ENCODE assay signal across 27 mouse cellular contexts in the genomic region with DNA sequence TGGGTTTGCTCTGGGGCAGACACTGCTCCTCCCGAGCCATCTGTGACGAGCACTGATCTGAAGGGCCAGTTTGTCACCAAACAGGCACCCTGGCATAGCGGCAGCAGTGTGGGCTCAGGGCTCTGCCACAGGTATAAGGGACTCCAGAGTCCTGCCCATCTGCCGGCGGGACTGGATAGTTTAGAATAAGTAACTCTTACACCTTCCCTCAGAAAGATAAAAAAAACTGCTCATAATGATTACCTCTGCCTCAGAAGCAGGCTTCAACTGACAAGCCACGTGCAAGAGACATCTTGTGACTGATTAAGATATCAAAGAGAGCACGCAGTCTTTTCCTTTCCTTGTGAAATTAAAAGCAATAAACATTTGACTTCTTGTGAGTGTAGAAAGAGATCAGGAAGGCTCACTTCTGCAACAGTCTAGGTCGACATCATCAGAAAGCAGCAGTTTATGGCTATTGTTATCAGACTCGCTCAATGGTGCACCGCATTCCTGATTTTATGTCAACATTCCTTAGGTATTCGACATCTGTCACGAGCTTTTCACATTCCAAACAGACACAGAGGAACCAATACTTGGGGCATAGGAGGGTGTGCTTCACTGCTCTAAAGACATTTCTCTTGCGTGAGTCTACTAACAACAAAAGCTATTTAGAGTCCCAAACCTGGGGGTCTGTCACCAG. TPM values are rescaled to one million over a fixed set of nuclear protein-coding genes. Genes with fewer than 3 reads are reported as not detected.
A peak's percentile ranks its signal among the peaks of the same experiment; 100 is the strongest.
DNase-seq lines count a peak whose midpoint lies in the region; ATAC-seq and TF ChIP-seq lines count a peak whose summit lies in the region.
"Had no signal": no experiment of that assay in that cellular context is flagged by ENCODE, and none has a peak within 500 bp of the region (broad histone marks: within the 10 kb centered on the region; RNA-seq: fewer than 3 reads in every experiment).

No protein-coding gene starts in this region.

- H3K4me3 ChIP-seq in lung, postnatal 0 days (ENCODE audit: low read depth, low read length) = no peak overlapping the region
- no peak overlapping the region for H3K4me3 ChIP-seq in embryonic fibroblast, embryonic 13.5 days (ENCODE audit: insufficient read depth, low read length)
- no peak overlapping the region for H3K4me3 ChIP-seq in intestine, postnatal 0 days (ENCODE audit: low read depth, low read length)
- no peak overlapping the region for H3K4me3 ChIP-seq in heart, embryonic 11.5 days (ENCODE audit: low read depth, low read length)
- H3K4me3 ChIP-seq: embryonic facial prominence, embryonic 13.5 days; forebrain, embryonic 13.5 days; heart, embryonic 13.5 days had no signal

- ATAC-seq in lung, postnatal 0 days = peak; percentile 36; the same call in 1 of the 2 replicates
- ATAC-seq in intestine, postnatal 0 days = peak; percentile 78
- ATAC-seq in heart, embryonic 11.5 days (replicated peaks; ENCODE audit: insufficient number of reproducible peaks, low FRiP score, low TSS enrichment) = no peak
- ATAC-seq: activated CD4-positive, CD25-positive, alpha-beta regulatory T cell, adult 4 months; forebrain, embryonic 13.5 days; forebrain, postnatal 0 days; hindbrain, embryonic 16.5 days had no signal

- no peaks in the 10 kb centered on the region for H3K9me3 ChIP-seq in lung, postnatal 0 days (ENCODE audit: low read length)
- H3K9me3 ChIP-seq in intestine, postnatal 0 days (ENCODE audit: control insufficient read depth) = no peaks in the 10 kb centered on the region
- H3K9me3 ChIP-seq in heart, embryonic 11.5 days (replicated peaks; ENCODE audit: control insufficient read depth, low read length) = no peaks in the 10 kb centered on the region
- H3K9me3 ChIP-seq: embryonic facial prominence, embryonic 13.5 days; forebrain, embryonic 13.5 days; heart, embryonic 13.5 days had no signal

- no peak overlapping the region; the same call in 1 of the 2 replicates for H3K27ac ChIP-seq in lung, postnatal 0 days (ENCODE audit: low read length)
- peak overlapping the region; percentile 43; the same call in 1 of the 2 replicates for H3K27ac ChIP-seq in embryonic fibroblast, embryonic 13.5 days (ENCODE audit: insufficient read depth, low read length)
- H3K27ac ChIP-seq in intestine, postnatal 0 days (ENCODE audit: low read depth, low read length) = peak overlapping the region; percentile 79
- H3K27ac ChIP-seq in heart, embryonic 11.5 days (ENCODE audit: low read depth, low read length) = no peak overlapping the region
- H3K27ac ChIP-seq: embryonic facial prominence, embryonic 13.5 days; forebrain, embryonic 13.5 days; heart, embryonic 13.5 days had no signal

- DNase-seq in lung, postnatal 0 days (ENCODE audit: low spot score) = peak; percentile 31
- no peak for DNase-seq in lung, postnatal 25 days (ENCODE audit: low spot score)
- DNase-seq in layer of hippocampus, postnatal 10 days (ENCODE audit: low spot score in 2 of 2) = no peak
- DNase-seq in layer of hippocampus, adult 9-10 months (ENCODE audit: low spot score) = no peak
- no peak for DNase-seq in kidney, postnatal 36 days
- DNase-seq: adrenal gland, postnatal 25 days; cerebellum, adult 18-20 months; cerebellum, adult 9-11 months; cerebellum, postnatal 36 days; forebrain, postnatal 0 days; gastrocnemius, postnatal 25 days; heart, postnatal 36 days had no signal

- H3K27me3 ChIP-seq in lung, postnatal 0 days (replicated peaks; ENCODE audit: insufficient read depth, low read length) = no peaks in the 10 kb centered on the region
- H3K27me3 ChIP-seq in intestine, postnatal 0 days (replicated peaks; ENCODE audit: control insufficient read depth, insufficient read depth, low read length) = no peaks in the 10 kb centered on the region
- H3K27me3 ChIP-seq in heart, embryonic 11.5 days (ENCODE audit: control insufficient read depth, insufficient read depth, low read length) = no peaks in the 10 kb centered on the region
- H3K27me3 ChIP-seq: embryonic facial prominence, embryonic 13.5 days; forebrain, embryonic 13.5 days; heart, embryonic 13.5 days had no signal

- peaks cover 7% of the 10 kb centered on the region; the same call in 1 of the 2 replicates for H3K36me3 ChIP-seq in lung, postnatal 0 days (ENCODE audit: insufficient read depth, low read length)
- H3K36me3 ChIP-seq in intestine, postnatal 0 days (ENCODE audit: control insufficient read depth, insufficient read depth) = peaks cover 9% of the 10 kb centered on the region; the same call in 1 of the 2 replicates
- peaks cover 15% of the 10 kb centered on the region for H3K36me3 ChIP-seq in heart, embryonic 11.5 days (ENCODE audit: control insufficient read depth, insufficient read depth, low read length)

- H3K9ac ChIP-seq in lung, postnatal 0 days (replicated peaks; ENCODE audit: low read depth) = no peak overlapping the region
- no peak overlapping the region for H3K9ac ChIP-seq in intestine, postnatal 0 days (ENCODE audit: low read depth, low read length)
- no peak overlapping the region for H3K9ac ChIP-seq in heart, embryonic 11.5 days (ENCODE audit: low read depth, low read length)
- H3K9ac ChIP-seq: embryonic facial prominence, embryonic 13.5 days; forebrain, embryonic 13.5 days; forebrain, postnatal 0 days; heart, embryonic 13.5 days had no signal

- peak; percentile 51; the same call in 1 of the 2 replicates for TF ChIP-seq EP300 in lung, postnatal 0 days (IDR thresholded peaks at IDR 0.05)

- 39% methylated on average over 13 of the region's 13 CpGs for WGBS in lung, postnatal 0 days
- WGBS in intestine, postnatal 0 days = 33% methylated on average over 13 of the region's 13 CpGs
- WGBS in heart, embryonic 11.5 days (ENCODE audit: insufficient replicate concordance) = 46% methylated on average over 13 of the region's 13 CpGs

- no peak overlapping the region for H3K4me2 ChIP-seq in lung, postnatal 0 days (replicated peaks; ENCODE audit: low read depth, low read length)
- no peak overlapping the region for H3K4me2 ChIP-seq in intestine, postnatal 0 days (replicated peaks; ENCODE audit: low read depth)
- H3K4me2 ChIP-seq in heart, embryonic 11.5 days = no peak overlapping the region
- H3K4me2 ChIP-seq: embryonic facial prominence, embryonic 13.5 days; forebrain, embryonic 13.5 days; heart, embryonic 13.5 days had no signal

- no peak for TF ChIP-seq POLR2A in embryonic fibroblast, embryonic 13.5 days (IDR thresholded peaks at IDR 0.05; ENCODE audit: low read depth, low read length)

- H3K4me1 ChIP-seq in lung, postnatal 0 days (ENCODE audit: insufficient read depth, low read depth, low read length) = no peaks in the 10 kb centered on the region
- peaks cover 12% of the 10 kb centered on the region; the same call in 1 of the 2 replicates for H3K4me1 ChIP-seq in embryonic fibroblast, embryonic 13.5 days (ENCODE audit: control insufficient read depth, insufficient read depth, low read length)
- no peaks in the 10 kb centered on the region for H3K4me1 ChIP-seq in intestine, postnatal 0 days (replicated peaks; ENCODE audit: control insufficient read depth, insufficient read depth, low read length)
- peaks cover 13% of the 10 kb centered on the region; the same call in 1 of the 2 replicates for H3K4me1 ChIP-seq in heart, embryonic 11.5 days (ENCODE audit: control insufficient read depth, insufficient read depth, low read length)
- H3K4me1 ChIP-seq: forebrain, embryonic 13.5 days had no signal

- no peak for TF ChIP-seq CTCF in lung, postnatal 0 days (IDR thresholded peaks at IDR 0.05)
- no peak for TF ChIP-seq CTCF in embryonic fibroblast, embryonic 13.5 days (IDR thresholded peaks at IDR 0.05; ENCODE audit: borderline replicate concordance, insufficient read depth, low read length)
- TF ChIP-seq CTCF in intestine, postnatal 0 days (IDR thresholded peaks at IDR 0.05; ENCODE audit: low read depth) = no peak

RNA-seq across cellular contexts. Expression of gene Cldn22, which starts 50.4 kb away (rescaled TPM):
- polyA plus RNA-seq in lung, postnatal 0 days (2015; fragmentation: Nextera tagmentation; extraction: Ambion mirVana) = not detected in 2 replicates
- polyA plus RNA-seq in embryonic fibroblast, embryonic 13.5 days (2011; ENCODE audit: insufficient read length, low read depth, missing spikeins) = not detected in 2 replicates
- not detected in 2 replicates for polyA plus RNA-seq in intestine, postnatal 0 days (2015; fragmentation: Nextera tagmentation; extraction: Ambion mirVana)
- under 1 TPM; 0.47 to 0.62 TPM for total RNA-seq in layer of hippocampus, postnatal 10 days (2021)
- not detected in 2 replicates for polyA plus RNA-seq in heart, embryonic 11.5 days (2014; fragmentation: Nextera tagmentation; extraction: Ambion mirVana)
- total RNA-seq: forebrain, postnatal 0 days; granulocyte monocyte progenitor cell, adult 5-6 weeks; heart, adult 8-10 months; heart, postnatal 36 days had no signal
- polyA plus RNA-seq: C2C12; embryonic facial prominence, embryonic 13.5 days; forebrain, embryonic 13.5 days; forebrain, postnatal 0 days; heart, embryonic 13.5 days; heart, postnatal 0 days; hindbrain, embryonic 11.5 days; hindbrain, embryonic 16.5 days had no signal

RNA-seq across cellular contexts. Expression of gene Cldn24, which starts 52.7 kb away (rescaled TPM):
- polyA plus RNA-seq in lung, postnatal 0 days (2015; fragmentation: Nextera tagmentation; extraction: Ambion mirVana) = not detected in 2 replicates
- not detected in 2 replicates for polyA plus RNA-seq in embryonic fibroblast, embryonic 13.5 days (2011; ENCODE audit: insufficient read length, low read depth, missing spikeins)
- not detected in 2 replicates for polyA plus RNA-seq in intestine, postnatal 0 days (2015; fragmentation: Nextera tagmentation; extraction: Ambion mirVana)
- not detected for total RNA-seq in layer of hippocampus, postnatal 10 days (2021)
- not detected in 2 replicates for polyA plus RNA-seq in heart, embryonic 11.5 days (2014; fragmentation: Nextera tagmentation; extraction: Ambion mirVana)
- total RNA-seq: adrenal gland, adult 18-20 months; adrenal gland, postnatal 25 days; forebrain, postnatal 0 days; gastrocnemius, adult 18-20 months; gastrocnemius, postnatal 25 days; granulocyte monocyte progenitor cell, adult 5-6 weeks; heart, adult 8-10 months; heart, postnatal 36 days had no signal
- polyA plus RNA-seq: activated CD4-positive, CD25-positive, alpha-beta regulatory T cell, adult 4 months; C2C12; embryonic facial prominence, embryonic 13.5 days; forebrain, embryonic 13.5 days; forebrain, postnatal 0 days; heart, embryonic 13.5 days; heart, postnatal 0 days; hindbrain, embryonic 11.5 days; hindbrain, embryonic 16.5 days had no signal

Comparison
In these comparisons a context has a peak if more than half of its experiments do, and no peak if none do; other contexts are left out.
1. H3K27ac ChIP-seq: peak in embryonic fibroblast, embryonic 13.5 days (single experiment) and intestine, postnatal 0 days (single experiment); none in lung, postnatal 0 days (single experiment) and heart, embryonic 11.5 days (single experiment).